Mouse (Mus musculus) hindbrain, embryonic 14.5 days (tissue): ENCODE results near the gene Gm28729. TPM values are rescaled to one million over a fixed set of nuclear protein-coding genes. Genes with fewer than 3 reads are reported as not detected.
"Not testable (repeated sequence)": the region's sequence is repeated elsewhere in the genome, so short reads cannot be mapped to it uniquely, and the experiment has no call there.

Experiments
- ATAC-seq: fragments of 200-750 bp; cut with Nextera tagmentation; 2 replicates; pipeline ENCODE4 v1.8.0; 2017; ENCODE audit warnings: moderate number of reproducible peaks, mild to moderate bottlenecking, moderate TSS enrichment, moderate library complexity; ENCODE audit not compliant: low FRiP score
- DNase-seq: peaks from one replicate; pipeline ENCODE4 v3.0.0-alpha.2; 2015; ENCODE audit warnings: low spot score
- H3K27ac ChIP-seq: fragments of 300-500 bp; sonication (generic); 2 replicates; pipeline ENCODE4 v1.5.1; 2014; ENCODE audit warnings: mild to moderate bottlenecking, moderate library complexity
- H3K27me3 ChIP-seq: fragments of 300-500 bp; sonication (generic); 2 replicates; pipeline ENCODE4 v1.6.1; 2014; ENCODE audit warnings: mild to moderate bottlenecking, low read length, mixed read lengths; ENCODE audit not compliant: control insufficient read depth, insufficient read depth
- H3K36me3 ChIP-seq: fragments of 300-500 bp; sonication (generic); replicated peaks from 2 replicates; pipeline ENCODE4 v1.6.1; 2014; ENCODE audit not compliant: control insufficient read depth, insufficient read depth
- H3K4me1 ChIP-seq: fragments of 300-500 bp; sonication (generic); replicated peaks from 2 replicates; pipeline ENCODE4 v1.6.1; 2014; ENCODE audit warnings: antibody characterized with exemption, low read length, mixed read lengths; ENCODE audit not compliant: control insufficient read depth, insufficient read depth
- H3K4me2 ChIP-seq: fragments of 300-500 bp; sonication (generic); replicated peaks from 2 replicates; pipeline ENCODE4 v1.6.1; 2014; ENCODE audit warnings: mild to moderate bottlenecking, moderate library complexity
- H3K4me3 ChIP-seq: fragments of 300-500 bp; sonication (generic); replicated peaks from 2 replicates; pipeline ENCODE4 v1.5.1; 2014; ENCODE audit warnings: mild to moderate bottlenecking, low read length
- H3K9ac ChIP-seq: fragments of 300-500 bp; sonication (generic); 2 replicates; pipeline ENCODE4 v1.6.1; 2014
- H3K9me3 ChIP-seq: fragments of 300-500 bp; sonication (generic); 2 replicates; pipeline ENCODE4 v1.6.1; 2016; ENCODE audit warnings: low read length; ENCODE audit not compliant: control insufficient read depth
- WGBS: fragments of 180-500 bp; shearing (Covaris S2); extraction: QIAGEN DNeasy Blood & Tissue Kit; methylation state at CpG from one replicate; pipeline ENCODE4 v1.1.7; 2014; 5-methylcytosine and 5-hydroxymethylcytosine counted together
- polyA plus RNA-seq: library from polyadenylated mRNA; unstranded; fragments of >200 nt; fragmentation: Nextera tagmentation; extraction: Ambion mirVana; gene quantifications from 2 replicates; pipeline ENCODE4 v1.2.1, GENCODE M21; 2014

The Gm28729 gene
- polyA plus RNA-seq, 1 experiment from 2014 or later: 0.44 TPM

DNA sequence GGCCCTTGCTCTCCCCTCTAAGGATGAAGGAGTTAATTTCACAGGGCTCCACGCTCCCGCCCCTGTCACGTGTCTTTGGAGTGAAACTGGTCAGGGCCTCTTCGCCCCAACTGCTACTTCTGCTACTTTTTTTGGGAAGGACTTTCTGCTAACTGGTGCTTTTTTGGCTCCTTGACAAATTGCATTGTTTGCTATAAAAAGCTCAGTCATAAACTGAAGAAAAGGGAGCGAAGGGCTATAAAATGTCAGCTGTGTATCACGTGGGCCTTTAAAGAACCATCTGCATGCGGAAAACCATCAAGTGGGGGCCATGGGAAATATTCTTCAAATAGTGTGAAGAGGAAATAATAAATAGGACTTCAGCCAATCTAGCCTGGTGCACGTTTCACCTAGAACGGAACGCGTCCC lies 5.6 kb upstream of the Gm28729 start:
- Histone ChIP-seq H3K36me3 (no peaks in the 10 kb centered on the region), H3K9ac (no peak overlapping the region), H3K4me1 (no peaks in the 10 kb centered on the region), H3K4me2 (no peak overlapping the region), H3K4me3 (no peak overlapping the region), H3K9me3 (no peaks in the 10 kb centered on the region), H3K27ac (no peak overlapping the region), H3K27me3 (no peaks in the 10 kb centered on the region)
- 59% methylated on average over 11 of the region's 11 CpGs for WGBS
- no peak for ATAC-seq
- peak; percentile 38 for DNase-seq

DNA sequence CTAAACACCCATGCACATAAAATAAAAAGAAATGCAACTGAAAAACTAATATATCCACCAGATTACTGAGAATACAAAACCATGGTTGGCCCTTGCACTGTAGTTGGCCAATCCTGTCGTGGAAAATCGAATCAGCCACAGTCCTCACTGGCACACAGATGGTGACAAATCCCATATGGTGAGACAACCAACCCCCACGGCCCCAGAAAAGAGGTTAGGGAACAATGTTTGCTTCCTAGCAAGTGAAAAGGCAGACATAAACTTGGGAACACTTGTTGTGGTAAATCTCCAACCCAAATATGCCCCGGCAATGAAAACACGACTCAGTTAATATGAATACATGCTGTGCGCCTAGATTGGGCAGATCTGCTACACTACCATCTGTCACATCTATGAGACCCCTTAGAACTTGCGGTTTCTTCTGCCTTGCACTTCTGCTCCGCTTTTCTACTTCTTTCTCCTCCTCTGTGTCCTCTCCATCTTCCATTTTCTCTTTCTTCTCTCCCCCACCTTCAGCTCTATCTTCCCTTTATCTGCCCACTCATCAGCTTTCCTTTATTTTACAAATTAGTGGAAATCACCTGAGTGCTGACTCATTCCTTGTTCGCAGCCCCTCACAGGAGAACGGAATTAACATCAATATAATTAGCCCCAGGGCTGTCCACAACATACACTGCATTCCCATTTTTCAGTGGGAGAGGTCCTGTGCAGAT lies 5.1 kb upstream of the Gm28729 start:
- no peak overlapping the region for H3K27ac ChIP-seq
- H3K4me1 ChIP-seq: no peaks in the 10 kb centered on the region
- WGBS: 64% methylated on average over 10 of the region's 10 CpGs
- H3K36me3 ChIP-seq: no peaks in the 10 kb centered on the region
- H3K4me2 ChIP-seq: no peak overlapping the region
- H3K4me3 ChIP-seq: no peak overlapping the region
- no peaks in the 10 kb centered on the region for H3K9me3 ChIP-seq
- H3K9ac ChIP-seq: no peak overlapping the region
- ATAC-seq (no peak), DNase-seq (no peak)
- no peaks in the 10 kb centered on the region for H3K27me3 ChIP-seq

DNA sequence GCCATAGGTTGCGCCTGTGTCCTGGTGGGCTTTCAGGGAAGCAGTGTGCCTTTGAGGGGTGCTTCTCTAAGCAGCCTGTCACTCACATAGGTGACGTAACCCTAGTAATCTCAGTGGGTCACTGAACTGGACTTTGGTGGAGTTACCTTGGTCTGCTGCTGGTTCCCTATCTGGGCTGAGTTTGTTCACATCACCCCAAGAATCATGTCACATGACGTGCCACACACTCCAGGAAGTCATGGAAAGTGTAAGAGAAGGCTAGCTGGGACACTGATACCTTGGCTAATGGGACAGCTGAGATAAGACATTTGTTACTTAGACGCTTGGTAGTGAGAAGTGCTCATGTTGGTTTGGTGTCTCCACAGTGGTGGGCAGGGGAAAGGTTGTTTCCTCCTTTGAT lies 947 bp upstream of the Gm28729 start:
- H3K27me3 ChIP-seq: no peaks in the 10 kb centered on the region
- no peak overlapping the region for H3K4me2 ChIP-seq
- no peak overlapping the region for H3K9ac ChIP-seq
- WGBS: 85% methylated on average over 4 of the region's 4 CpGs
- no peaks in the 10 kb centered on the region for H3K9me3 ChIP-seq
- ATAC-seq (no peak), DNase-seq (no peak)
- H3K27ac ChIP-seq: no peak overlapping the region
- H3K4me3 ChIP-seq: no peak overlapping the region
- no peaks in the 10 kb centered on the region for H3K4me1 ChIP-seq
- H3K36me3 ChIP-seq: no peaks in the 10 kb centered on the region

GRCm38 (mm10) chr9:96523148-96523547 lies 1.9 kb downstream of the Gm28729 start:
- Histone ChIP-seq H3K4me3 (no peak overlapping the region), H3K4me1 (no peaks in the 10 kb centered on the region), H3K27ac (no peak overlapping the region), H3K36me3 (no peaks in the 10 kb centered on the region), H3K27me3 (no peaks in the 10 kb centered on the region), H3K4me2 (no peak overlapping the region), H3K9ac (no peak overlapping the region), H3K9me3 (no peaks in the 10 kb centered on the region)
- no peak for DNase-seq
- WGBS: 88% methylated on average over 5 of the region's 5 CpGs
- no peak for ATAC-seq

DNA sequence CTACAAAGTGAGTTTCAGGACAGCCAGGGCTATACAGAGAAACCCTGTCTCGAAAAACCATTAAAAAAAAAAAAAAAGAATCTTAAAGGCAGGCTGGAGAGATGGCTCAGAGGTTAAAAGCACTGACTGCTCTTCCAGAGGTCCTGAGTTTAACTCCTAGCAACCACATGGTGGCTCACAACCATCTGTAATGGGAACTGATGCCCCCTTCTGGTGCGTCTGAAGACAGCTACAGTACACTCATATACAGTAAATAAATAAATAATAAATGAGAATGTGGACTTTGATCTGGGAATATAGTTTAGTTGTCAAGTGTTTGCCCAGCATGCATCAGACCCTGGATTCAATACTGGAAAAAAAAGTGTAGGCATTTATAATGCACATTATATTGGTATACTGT lies 3.5 kb downstream of the Gm28729 start:
- 86% methylated on average over 2 of the region's 2 CpGs for WGBS
- H3K9me3 ChIP-seq, H3K4me1 ChIP-seq, DNase-seq, H3K9ac ChIP-seq, H3K27me3 ChIP-seq, ATAC-seq, H3K4me3 ChIP-seq, H3K27ac ChIP-seq, H3K4me2 ChIP-seq, H3K36me3 ChIP-seq: not testable (repeated sequence)

DNA sequence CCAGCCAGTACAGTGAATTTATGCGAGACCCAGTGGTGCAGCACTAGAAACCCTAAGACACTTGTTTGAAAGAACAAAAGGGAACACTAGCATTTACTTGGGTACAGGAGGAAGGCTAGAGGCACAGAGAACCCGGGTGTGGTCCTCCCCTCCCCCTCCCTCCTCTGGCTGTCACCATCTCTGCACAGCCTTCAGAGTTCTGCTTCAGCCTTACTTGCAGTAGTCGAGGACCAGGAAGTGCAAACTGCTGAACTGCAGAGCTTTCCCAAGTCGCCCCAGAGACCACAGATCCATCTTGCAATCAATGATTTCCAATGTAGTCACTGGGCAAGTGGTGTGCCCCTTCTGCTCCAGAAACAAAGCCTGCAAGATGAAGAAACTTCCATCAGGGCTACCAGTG lies 7.6 kb downstream of the Gm28729 start:
- Histone ChIP-seq H3K4me1 (no peaks in the 10 kb centered on the region), H3K27ac (no peak overlapping the region), H3K9me3 (no peaks in the 10 kb centered on the region), H3K4me2 (no peak overlapping the region), H3K4me3 (no peak overlapping the region), H3K9ac (no peak overlapping the region), H3K36me3 (no peaks in the 10 kb centered on the region), H3K27me3 (no peaks in the 10 kb centered on the region)
- ATAC-seq (no peak), DNase-seq (no peak)
- WGBS: 35% methylated on average over 4 of the region's 4 CpGs

DNA sequence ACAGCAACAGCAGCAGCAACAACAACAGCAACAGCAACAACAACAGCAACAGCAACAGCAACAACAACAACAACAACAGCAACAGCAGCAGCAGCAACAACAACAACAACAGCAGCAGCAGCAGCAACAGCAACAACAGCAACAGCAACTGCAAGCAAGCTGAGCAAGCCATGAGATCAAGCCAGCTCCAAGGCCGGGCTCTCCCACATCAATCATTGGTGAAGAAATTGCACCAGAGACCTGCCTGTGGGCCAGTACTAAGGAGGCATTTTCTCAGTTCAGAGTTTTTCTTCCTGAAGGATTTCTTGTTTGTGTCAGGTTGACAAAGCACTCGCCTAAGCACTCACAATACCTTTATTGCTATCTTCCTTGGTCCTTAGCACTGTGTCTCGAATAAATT lies 8.3 kb downstream of the Gm28729 start:
- 73% methylated on average over 3 of the region's 3 CpGs for WGBS
- DNase-seq: no peak
- Histone ChIP-seq H3K4me2 (no peak overlapping the region), H3K4me1 (no peaks in the 10 kb centered on the region), H3K27me3 (no peaks in the 10 kb centered on the region), H3K4me3 (no peak overlapping the region), H3K36me3 (no peaks in the 10 kb centered on the region), H3K9ac (no peak overlapping the region), H3K27ac (no peak overlapping the region), H3K9me3 (no peaks in the 10 kb centered on the region)
- no peak for ATAC-seq

DNA sequence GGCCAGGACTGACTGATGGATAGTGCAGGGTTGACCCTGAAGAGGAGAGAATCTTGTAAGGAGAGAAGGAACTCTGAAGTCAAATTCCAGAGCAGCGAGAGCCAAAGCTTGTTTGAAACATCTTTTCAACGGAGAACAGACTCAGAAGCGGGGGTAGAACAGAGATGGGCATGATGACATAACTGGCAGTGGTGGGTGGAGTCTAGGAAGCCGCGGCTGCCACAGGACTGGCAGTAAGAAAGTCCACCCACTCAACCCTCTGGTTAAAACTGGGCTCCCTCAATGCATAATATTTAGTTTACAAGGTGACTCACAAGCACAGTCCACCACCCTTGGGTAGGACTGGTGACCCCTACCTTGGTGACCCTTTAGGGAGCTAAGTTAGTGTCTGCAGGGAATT lies 9.3 kb downstream of the Gm28729 start:
- DNase-seq (no peak), ATAC-seq (no peak)
- Histone ChIP-seq H3K9ac (no peak overlapping the region), H3K4me1 (no peaks in the 10 kb centered on the region), H3K36me3 (no peaks in the 10 kb centered on the region), H3K27me3 (no peaks in the 10 kb centered on the region), H3K4me2 (no peak overlapping the region), H3K9me3 (no peaks in the 10 kb centered on the region), H3K27ac (no peak overlapping the region), H3K4me3 (no peak overlapping the region)
- WGBS: 92% methylated on average over 5 of the region's 5 CpGs

GRCm38 (mm10) chr9:96514278-96514677 lies 10.8 kb downstream of the Gm28729 start:
- ATAC-seq: no peak
- Histone ChIP-seq H3K9me3 (no peaks in the 10 kb centered on the region), H3K27me3 (no peaks in the 10 kb centered on the region), H3K27ac (no peak overlapping the region), H3K9ac (no peak overlapping the region), H3K4me3 (no peak overlapping the region), H3K36me3 (no peaks in the 10 kb centered on the region), H3K4me2 (no peak overlapping the region), H3K4me1 (no peaks in the 10 kb centered on the region)
- no peak for DNase-seq
- 88% methylated on average over 5 of the region's 5 CpGs for WGBS

- Histone ChIP-seq H3K4me1 (peaks cover 14% of the 10 kb centered on the region), H3K36me3 (no peaks in the 10 kb centered on the region), H3K9me3 (no peaks in the 10 kb centered on the region), H3K4me3 (peak overlapping the region; percentile 7; the same call in 1 of the 2 replicates), H3K4me2 (peak overlapping the region; percentile 50), H3K27ac (peak overlapping the region; percentile 55), H3K27me3 (no peaks in the 10 kb centered on the region), H3K9ac (peak overlapping the region; percentile 28; the same call in 1 of the 2 replicates)
- ATAC-seq: peak; percentile 88
- WGBS: 10% methylated on average over 10 of the region's 10 CpGs
- DNase-seq: peak; percentile 74
Measured at GRCm38 (mm10) chr9:96506011-96506498, 19.0 kb downstream of the Gm28729 start.
